Mouse (Mus musculus) heart, embryonic 14.5 days (tissue): Measurements from ENCODE around the gene Plekhm2. TPM values are rescaled to one million over a fixed set of nuclear protein-coding genes. Genes with fewer than 3 reads are reported as not detected.

Source experiments
- ATAC-seq: fragments of 200-750 bp; cut with Nextera tagmentation; 2 replicates; pipeline ENCODE4 v1.8.0; 2017; ENCODE audit warnings: low read depth, moderate TSS enrichment; ENCODE audit not compliant: insufficient number of reproducible peaks, insufficient read depth, low FRiP score
- H3K27ac ChIP-seq, 2 experiments: fragments of 200-500 bp in 1 of 2; fragments of 300-500 bp in 1 of 2; sonication (generic) in 1 of 2; replicated peaks in 1 of 2; 2 replicates each; pipeline ENCODE4 v1.5.1; 2012 to 2014; ENCODE audit warnings: low read depth in 2 of 2, low read length in 2 of 2, control low read depth in 1 of 2, mild to moderate bottlenecking in 1 of 2, mixed read lengths in 1 of 2; ENCODE audit not compliant: control insufficient read depth in 1 of 2, insufficient read depth in 1 of 2
- H3K27me3 ChIP-seq: fragments of 300-500 bp; sonication (generic); 2 replicates; pipeline ENCODE4 v1.6.1; 2014; ENCODE audit warnings: mild to moderate bottlenecking, low read length, control low read depth; ENCODE audit not compliant: control insufficient read depth, insufficient read depth
- H3K36me3 ChIP-seq: fragments of 300-500 bp; sonication (generic); 2 replicates; pipeline ENCODE4 v1.6.1; 2014; ENCODE audit warnings: mild to moderate bottlenecking, control low read depth, low read length, mixed read lengths; ENCODE audit not compliant: control insufficient read depth, insufficient read depth
- H3K4me1 ChIP-seq, 2 experiments: fragments of 200-500 bp in 1 of 2; fragments of 300-500 bp in 1 of 2; sonication (generic) in 1 of 2; 2 replicates each; pipeline ENCODE4 v1.6.1; 2012 to 2014; ENCODE audit warnings: low read length in 2 of 2, control low read depth in 1 of 2, mixed read lengths in 1 of 2; ENCODE audit not compliant: control insufficient read depth in 2 of 2, insufficient read depth in 2 of 2
- H3K4me2 ChIP-seq: fragments of 300-500 bp; sonication (generic); 2 replicates; pipeline ENCODE4 v1.6.1; 2014; ENCODE audit warnings: mild to moderate bottlenecking, low read length
- H3K4me3 ChIP-seq, 2 experiments: fragments of 200-500 bp in 1 of 2; fragments of 300-500 bp in 1 of 2; sonication (generic) in 1 of 2; 2 replicates each; pipeline ENCODE4 v1.5.1; 2012 to 2014; ENCODE audit warnings: low read length in 2 of 2, mild to moderate bottlenecking in 2 of 2, control low read depth in 1 of 2, low read depth in 1 of 2, moderate library complexity in 1 of 2; ENCODE audit not compliant: control insufficient read depth in 1 of 2, insufficient read depth in 1 of 2
- H3K9ac ChIP-seq: fragments of 300-500 bp; sonication (generic); 2 replicates; pipeline ENCODE4 v1.6.1; 2014; ENCODE audit warnings: mild to moderate bottlenecking, low read length
- H3K9me3 ChIP-seq: fragments of 300-500 bp; sonication (generic); 2 replicates; pipeline ENCODE4 v1.6.1; 2016; ENCODE audit warnings: low read length, control low read depth; ENCODE audit not compliant: control insufficient read depth
- WGBS: fragments of 180-500 bp; shearing (Covaris S2); extraction: QIAGEN DNeasy Blood & Tissue Kit; methylation state at CpG from one replicate; pipeline ENCODE4 v1.1.7; 2014; 5-methylcytosine and 5-hydroxymethylcytosine counted together
- polyA plus RNA-seq: library from polyadenylated mRNA; unstranded; fragments of >200 nt; fragmentation: Nextera tagmentation; extraction: Ambion mirVana; gene quantifications from 2 replicates; pipeline ENCODE4 v1.2.1, GENCODE M21; 2014

Plekhm2 gene
- 6.6 and 7.8 TPM in 2 replicates for polyA plus RNA-seq

GRCm38 (mm10) chr4:141664799-141665198 lies at the start of gene Plekhm2:
Gene Plekhm2 (minus strand): TSS chr4:141664899.
- H3K27ac ChIP-seq, result peak within 1 kb of the TSS; percentile 53 to 91
- 55% methylated on average over 8 of the region's 8 CpGs for WGBS
- H3K4me1 ChIP-seq, result peaks cover 9 to 12% of the 10 kb centered on the region in 2 experiments
- H3K9ac ChIP-seq, result peak within 1 kb of the TSS; percentile 98
- peak within 1 kb of the TSS; percentile 79 to 86 for H3K4me3 ChIP-seq
- H3K4me2 ChIP-seq, result peak within 1 kb of the TSS; percentile 75
- peaks cover 20% of the 10 kb centered on the region for H3K36me3 ChIP-seq
- H3K9me3 ChIP-seq, result no peaks in the 10 kb centered on the region
- H3K27me3 ChIP-seq, result no peaks in the 10 kb centered on the region
- no peak for ATAC-seq

GRCm38 (mm10) chr4:141713598-141714142 lies 49.0 kb upstream of the Plekhm2 start:
- no peaks in the 10 kb centered on the region for H3K27me3 ChIP-seq
- no peak overlapping the region for H3K27ac ChIP-seq
- H3K4me3 ChIP-seq, result no peak overlapping the region
- WGBS, result 84% methylated on average over 5 of the region's 5 CpGs
- ATAC-seq, result no peak
- peaks cover 59% of the 10 kb centered on the region for H3K36me3 ChIP-seq
- peaks cover 4 to 16% of the 10 kb centered on the region in 2 experiments; a peak in 3 of 4 replicates for H3K4me1 ChIP-seq
- no peak overlapping the region for H3K4me2 ChIP-seq
- H3K9me3 ChIP-seq, result no peaks in the 10 kb centered on the region
- no peak overlapping the region for H3K9ac ChIP-seq

GRCm38 (mm10) chr4:141711250-141711649 lies 46.6 kb upstream of the Plekhm2 start:
- Histone ChIP-seq H3K4me3 (no peak overlapping the region), H3K36me3 (peaks cover 77% of the 10 kb centered on the region), H3K9ac (no peak overlapping the region), H3K4me2 (no peak overlapping the region), H3K9me3 (no peaks in the 10 kb centered on the region), H3K4me1 (peaks cover 4 to 15% of the 10 kb centered on the region in 2 experiments; a peak in 3 of 4 replicates), H3K27me3 (no peaks in the 10 kb centered on the region), H3K27ac (no peak overlapping the region)
- ATAC-seq, result no peak
- 95% methylated on average over 1 of the region's 1 CpGs for WGBS

GRCm38 (mm10) chr4:141708971-141709370 lies 44.3 kb upstream of the Plekhm2 start:
- peaks cover 99% of the 10 kb centered on the region for H3K36me3 ChIP-seq
- H3K9ac ChIP-seq, result no peak overlapping the region
- no peak for ATAC-seq
- H3K27ac ChIP-seq, result no peak overlapping the region
- H3K9me3 ChIP-seq, result no peaks in the 10 kb centered on the region
- H3K4me1 ChIP-seq, result no peaks in the 10 kb centered on the region
- no peaks in the 10 kb centered on the region for H3K27me3 ChIP-seq
- no peak overlapping the region for H3K4me2 ChIP-seq
- H3K4me3 ChIP-seq, result no peak overlapping the region
- WGBS, result 92% methylated on average over 2 of the region's 2 CpGs

DNA sequence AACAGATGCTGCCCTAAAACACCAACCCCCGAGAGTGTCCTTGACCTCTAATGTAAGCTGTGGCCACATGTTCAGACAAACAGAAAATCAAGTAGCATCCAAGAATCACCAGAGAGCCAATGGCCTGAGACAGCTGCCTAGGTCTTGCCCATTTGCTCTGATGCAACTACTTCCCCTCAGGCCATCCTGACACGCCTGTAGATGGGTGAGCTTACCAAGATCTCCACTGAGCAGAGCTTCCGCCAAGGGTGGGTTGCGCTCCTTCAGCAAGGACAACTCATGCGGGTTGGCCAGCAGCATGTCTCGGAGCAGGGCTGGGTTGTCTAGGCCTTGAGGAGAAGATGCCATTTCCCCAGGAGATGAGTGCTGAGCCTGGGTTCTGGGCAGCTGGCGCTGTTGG lies 43.3 kb upstream of the Plekhm2 start:
- Histone ChIP-seq H3K36me3 (peaks cover 99% of the 10 kb centered on the region), H3K9me3 (no peaks in the 10 kb centered on the region), H3K4me2 (no peak overlapping the region), H3K27ac (no peak overlapping the region), H3K4me1 (no peaks in the 10 kb centered on the region), H3K9ac (no peak overlapping the region), H3K4me3 (no peak overlapping the region), H3K27me3 (no peaks in the 10 kb centered on the region)
- ATAC-seq, result no peak
- 91% methylated on average over 7 of the region's 7 CpGs for WGBS

DNA sequence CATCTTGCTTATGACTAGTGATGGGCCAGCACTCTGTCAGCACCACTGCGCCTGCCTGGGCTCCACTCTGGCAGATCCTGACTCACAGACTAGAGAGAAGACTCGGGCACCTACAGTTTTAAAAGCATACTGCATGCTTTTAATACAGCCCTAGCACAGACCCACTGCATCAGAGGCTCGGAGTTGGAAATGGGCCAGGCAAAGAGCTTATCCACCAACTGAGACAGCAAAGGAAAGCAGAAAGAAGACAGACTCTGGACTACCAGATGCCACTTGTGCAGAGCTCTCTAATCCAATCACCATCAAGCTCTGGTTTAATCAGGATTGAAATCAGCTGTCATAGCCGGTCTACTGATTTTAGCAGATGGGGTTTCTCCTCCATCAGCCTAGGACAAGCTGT lies 40.6 kb upstream of the Plekhm2 start:
- no peaks in the 10 kb centered on the region for H3K9me3 ChIP-seq
- peaks cover 99% of the 10 kb centered on the region for H3K36me3 ChIP-seq
- 76% methylated on average over 4 of the region's 4 CpGs for WGBS
- ATAC-seq, result no peak
- H3K4me1 ChIP-seq, result no peaks in the 10 kb centered on the region
- H3K4me2 ChIP-seq, result no peak overlapping the region
- no peaks in the 10 kb centered on the region for H3K27me3 ChIP-seq
- no peak overlapping the region for H3K27ac ChIP-seq
- no peak overlapping the region for H3K4me3 ChIP-seq
- no peak overlapping the region for H3K9ac ChIP-seq

DNA sequence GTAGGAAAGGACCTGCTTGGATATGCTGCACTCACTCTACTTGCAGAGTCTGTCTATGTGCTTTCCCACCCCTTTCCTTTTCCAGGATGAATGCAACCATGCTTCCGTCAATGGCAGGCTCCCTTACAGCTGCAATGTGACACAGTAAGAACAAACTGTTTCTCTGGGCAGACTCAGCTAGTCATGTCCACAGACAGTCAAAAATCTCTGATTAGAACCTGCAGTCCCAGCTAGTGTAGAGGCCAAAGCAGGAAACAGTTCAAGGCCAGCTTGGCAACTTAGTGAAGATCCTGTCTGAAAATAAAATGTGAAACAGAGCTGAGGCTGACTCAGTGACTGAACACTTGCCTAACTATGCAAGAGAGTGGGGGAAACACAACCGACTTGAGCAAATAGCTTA lies 39.9 kb upstream of the Plekhm2 start:
- peaks cover 100% of the 10 kb centered on the region for H3K36me3 ChIP-seq
- no peak overlapping the region for H3K9ac ChIP-seq
- WGBS, result 93% methylated on average over 2 of the region's 2 CpGs
- no peaks in the 10 kb centered on the region for H3K4me1 ChIP-seq
- H3K27ac ChIP-seq, result no peak overlapping the region
- no peak overlapping the region for H3K4me2 ChIP-seq
- H3K9me3 ChIP-seq, result no peaks in the 10 kb centered on the region
- H3K27me3 ChIP-seq, result no peaks in the 10 kb centered on the region
- no peak for ATAC-seq
- no peak overlapping the region for H3K4me3 ChIP-seq

DNA sequence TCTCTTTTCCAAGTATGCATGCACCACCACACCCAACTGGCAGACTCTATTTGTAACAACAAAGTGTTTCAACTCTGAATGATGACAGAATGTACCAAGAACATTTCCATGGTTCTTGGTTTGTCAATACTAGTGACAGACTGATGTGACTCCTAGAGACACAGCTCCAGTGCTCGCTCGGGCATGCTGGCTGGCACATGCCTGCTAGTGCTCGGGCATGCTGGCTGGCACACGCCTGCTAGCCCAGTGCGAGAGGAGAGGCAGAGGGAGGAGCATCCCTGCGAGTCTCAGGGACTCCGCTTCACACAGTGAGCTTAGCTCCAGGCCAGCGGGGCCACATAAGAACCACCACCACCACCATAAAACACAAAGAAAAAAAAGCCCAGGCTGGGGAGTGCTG lies 30.0 kb upstream of the Plekhm2 start:
- Histone ChIP-seq H3K36me3 (peaks cover 98% of the 10 kb centered on the region), H3K4me1 (0 out of 4 replicates have a peak, but pooled peaks cover 0 to 2% of the 10 kb centered on the region in 2 experiments), H3K27me3 (no peaks in the 10 kb centered on the region), H3K27ac (no peak overlapping the region), H3K9me3 (no peaks in the 10 kb centered on the region), H3K4me3 (no peak overlapping the region), H3K9ac (no peak overlapping the region), H3K4me2 (no peak overlapping the region)
- ATAC-seq, result no peak
- WGBS, result 90% methylated on average over 8 of the region's 8 CpGs
